28 mouse cellular contexts compared by ENCODE assay signal in the genomic region with DNA sequence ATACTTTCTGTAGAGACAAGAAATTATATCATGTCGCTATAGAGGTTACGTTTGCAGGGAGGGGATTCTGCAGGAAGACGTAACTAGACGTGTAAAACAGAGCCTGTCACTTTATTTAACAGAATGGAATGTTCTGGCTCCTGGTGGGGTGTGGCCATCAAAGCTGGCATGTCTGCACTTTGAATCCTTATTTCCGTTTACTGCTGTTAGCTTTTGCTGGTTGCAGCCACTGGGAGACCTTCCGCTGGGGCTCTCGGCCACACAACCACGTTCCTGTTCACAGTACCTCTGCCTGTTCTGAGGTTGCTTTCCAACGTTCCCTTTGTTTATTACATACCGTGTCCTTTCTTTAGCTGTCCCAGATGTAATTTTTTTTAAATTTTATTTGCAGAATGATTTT. TPM values are rescaled to one million over a fixed set of nuclear protein-coding genes. Genes with fewer than 3 reads are reported as not detected.
A peak's percentile ranks its signal among the peaks of the same experiment; 100 is the strongest.
DNase-seq lines count a peak whose midpoint lies in the region; ATAC-seq and TF ChIP-seq lines count a peak whose summit lies in the region.
"Had no signal": no experiment of that assay in that cellular context is flagged by ENCODE, and none has a peak within 500 bp of the region (broad histone marks: within the 10 kb centered on the region; RNA-seq: fewer than 3 reads in every experiment).

No protein-coding gene starts in this region.

- no peak overlapping the region for H3K4me3 ChIP-seq in kidney, postnatal 0 days (replicated peaks; ENCODE audit: low read depth, low read length)
- H3K4me3 ChIP-seq in intestine, embryonic 16.5 days (ENCODE audit: low read length): no peak overlapping the region
- H3K4me3 ChIP-seq: embryonic facial prominence, embryonic 12.5 days; heart, embryonic 15.5 days; hindbrain, embryonic 15.5 days; layer of hippocampus, adult 2 months; limb, embryonic 12.5 days had no signal

- no peaks in the 10 kb centered on the region for H3K27me3 ChIP-seq in kidney, postnatal 0 days (ENCODE audit: insufficient read depth, low read length)
- H3K27me3 ChIP-seq in intestine, embryonic 16.5 days (replicated peaks; ENCODE audit: control insufficient read depth, insufficient read depth, low read length): no peaks in the 10 kb centered on the region
- H3K27me3 ChIP-seq: CH12.LX; embryonic facial prominence, embryonic 12.5 days; heart, embryonic 15.5 days; hindbrain, embryonic 15.5 days; limb, embryonic 12.5 days had no signal

- no peak for ATAC-seq in kidney, postnatal 0 days (replicated peaks; ENCODE audit: low FRiP score, low read depth)
- peak; percentile 82 for ATAC-seq in intestine, embryonic 16.5 days
- ATAC-seq: liver, postnatal 0 days had no signal

- no peaks in the 10 kb centered on the region for H3K4me1 ChIP-seq in kidney, postnatal 0 days (replicated peaks; ENCODE audit: insufficient read depth, low read length)
- H3K4me1 ChIP-seq in intestine, embryonic 16.5 days (ENCODE audit: control insufficient read depth, insufficient read depth, low read length): no peaks in the 10 kb centered on the region
- H3K4me1 ChIP-seq: embryonic facial prominence, embryonic 12.5 days; hindbrain, embryonic 15.5 days had no signal

- H3K36me3 ChIP-seq in kidney, postnatal 0 days (ENCODE audit: insufficient read depth, low read length): no peaks in the 10 kb centered on the region
- no peaks in the 10 kb centered on the region for H3K36me3 ChIP-seq in intestine, embryonic 16.5 days (ENCODE audit: control insufficient read depth, insufficient read depth, low read length)
- H3K36me3 ChIP-seq: embryonic facial prominence, embryonic 12.5 days; G1E; heart, embryonic 15.5 days had no signal

- H3K27ac ChIP-seq in kidney, postnatal 0 days: no peak overlapping the region
- no peak overlapping the region for H3K27ac ChIP-seq in intestine, embryonic 16.5 days (ENCODE audit: low read length)
- H3K27ac ChIP-seq: embryonic facial prominence, embryonic 12.5 days; heart, embryonic 15.5 days; hindbrain, embryonic 15.5 days; layer of hippocampus, adult 2 months; limb, embryonic 12.5 days had no signal

- H3K9ac ChIP-seq in kidney, postnatal 0 days (ENCODE audit: low read depth, low read length): no peak overlapping the region
- H3K9ac ChIP-seq in intestine, embryonic 16.5 days (ENCODE audit: low read depth, low read length): no peak overlapping the region
- H3K9ac ChIP-seq: embryonic facial prominence, embryonic 12.5 days; heart, embryonic 15.5 days; hindbrain, embryonic 15.5 days; limb, embryonic 12.5 days; liver, postnatal 0 days had no signal

- 76% methylated on average over 10 of the region's 10 CpGs for WGBS in kidney, postnatal 0 days
- 50% methylated on average over 10 of the region's 10 CpGs for WGBS in intestine, embryonic 16.5 days

- H3K4me2 ChIP-seq in kidney, postnatal 0 days (ENCODE audit: low read length): no peak overlapping the region
- H3K4me2 ChIP-seq in intestine, embryonic 16.5 days (ENCODE audit: low read depth, low read length): no peak overlapping the region
- H3K4me2 ChIP-seq: embryonic facial prominence, embryonic 12.5 days; heart, embryonic 15.5 days; hindbrain, embryonic 15.5 days; limb, embryonic 12.5 days; liver, embryonic 11.5 days; midbrain, embryonic 11.5 days had no signal

- peak; percentile 18 for DNase-seq in kidney, postnatal 0 days (ENCODE audit: low spot score)
- no peak for DNase-seq in kidney, postnatal 14 days
- peak; percentile 12 for DNase-seq in ZHBTc4 (ENCODE audit: low read depth, low spot score)
- DNase-seq in lung, postnatal 36 days: peak; percentile 37
- DNase-seq in retina, postnatal 1 day: no peak
- DNase-seq in thymus, postnatal 14 days: no peak
- DNase-seq: B cell, adult 2 months; cerebellum, adult 11-12 months; cerebellum, postnatal 14 days; heart, postnatal 4 days; kidney, adult 11 months; kidney, postnatal 10 days; liver, postnatal 0 days; right cerebral cortex, adult 18-20 months; right cerebral cortex, postnatal 4 days; thymus, adult 2 months had no signal

- H3K9me3 ChIP-seq in kidney, postnatal 0 days (replicated peaks; ENCODE audit: low read length): no peaks in the 10 kb centered on the region
- H3K9me3 ChIP-seq in intestine, embryonic 16.5 days (ENCODE audit: control insufficient read depth, low read length): no peaks in the 10 kb centered on the region
- H3K9me3 ChIP-seq: embryonic facial prominence, embryonic 12.5 days; G1E; heart, embryonic 15.5 days; hindbrain, embryonic 15.5 days; limb, embryonic 12.5 days had no signal

- no peak for TF ChIP-seq CTCF in kidney, postnatal 0 days (IDR thresholded peaks at IDR 0.05; ENCODE audit: low read depth)

RNA-seq across cellular contexts. Expression of gene Ucp1, which starts 17.7 kb away (rescaled TPM):
- 0.07 TPM in 1 of 2 replicates, not detected in the other for polyA plus RNA-seq in kidney, postnatal 0 days (2015; fragmentation: Nextera tagmentation; extraction: Ambion mirVana)
- polyA plus RNA-seq in intestine, embryonic 16.5 days (2015; fragmentation: Nextera tagmentation; extraction: Ambion mirVana): not detected in 2 replicates
- polyA plus RNA-seq: embryonic facial prominence, embryonic 12.5 days; forebrain, embryonic 11.5 days; G1E; heart, embryonic 15.5 days; hindbrain, embryonic 15.5 days; limb, embryonic 12.5 days; liver, embryonic 11.5 days; liver, postnatal 0 days; stomach, embryonic 14.5 days had no signal

RNA-seq across cellular contexts. Expression of gene Elmod2, which starts 59.8 kb away (rescaled TPM):
- 10.4 and 10.9 TPM in 2 replicates for polyA plus RNA-seq in kidney, postnatal 0 days (2015; fragmentation: Nextera tagmentation; extraction: Ambion mirVana)
- polyA plus RNA-seq in intestine, embryonic 16.5 days (2015; fragmentation: Nextera tagmentation; extraction: Ambion mirVana): 10.0 and 11.6 TPM in 2 replicates

Comparison
In these comparisons a context has a peak if more than half of its experiments do, and no peak if none do; other contexts are left out.
1. DNase-seq: peak in kidney, postnatal 0 days (single experiment), ZHBTc4 (single experiment) and lung, postnatal 36 days (single experiment); none in kidney, postnatal 14 days (single experiment), retina, postnatal 1 day (single experiment) and thymus, postnatal 14 days (single experiment).